Mouse (Mus musculus): Measurements from ENCODE around the gene Gstt4. TPM values are rescaled to one million over a fixed set of nuclear protein-coding genes. Genes with fewer than 3 reads are reported as not detected.

Gstt4 gene
- polyA plus RNA-seq, 1 experiment from 2014 or later: not detected

- Histone ChIP-seq H3K9me3 (ENCODE audit: control insufficient read depth, low read length) (no peaks in the 10 kb centered on the region), H3K4me1 (ENCODE audit: control insufficient read depth, insufficient read depth, low read depth, low read length) (peaks cover 12% of the 10 kb centered on the region), H3K4me2 (ENCODE audit: low read length) (no peak overlapping the region), H3K9ac (ENCODE audit: low read depth, low read length) (no peak overlapping the region), H3K4me3 (ENCODE audit: low read length) (no peak overlapping the region), H3K27ac (ENCODE audit: low read depth, low read length) (no peak overlapping the region), H3K27me3 (replicated peaks; ENCODE audit: control insufficient read depth, insufficient read depth, low read length) (no peaks in the 10 kb centered on the region), H3K36me3 (ENCODE audit: control insufficient read depth, insufficient read depth, low read length) (no peaks in the 10 kb centered on the region)
- ATAC-seq: no peak
- WGBS: 85% methylated on average over 6 of the region's 6 CpGs
Observed at GRCm38 (mm10) chr10:75854791-75855190, 32.4 kb upstream of the Gstt4 start.

DNA sequence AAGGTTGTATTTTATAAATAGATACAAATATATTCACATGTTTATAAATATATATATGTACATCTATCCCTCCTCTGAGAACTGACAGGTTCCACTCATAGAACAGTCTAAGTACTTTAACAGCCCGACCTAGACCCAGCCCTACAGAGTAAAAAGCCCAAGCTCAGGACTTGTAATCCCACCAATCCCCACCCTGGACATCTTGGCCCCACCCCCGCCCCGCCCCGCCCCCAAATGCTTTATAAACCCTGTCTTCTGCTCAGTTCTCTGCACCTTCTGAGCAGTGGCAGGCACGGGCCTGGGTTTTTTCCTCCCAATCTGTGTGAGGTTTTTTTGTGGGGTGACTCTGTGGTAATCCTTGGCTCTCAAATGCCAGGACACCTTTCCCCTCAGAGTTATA, 31.8 kb upstream of the Gstt4 start:
- Histone ChIP-seq H3K36me3 (ENCODE audit: control insufficient read depth, insufficient read depth, low read length) (no peaks in the 10 kb centered on the region), H3K4me2 (ENCODE audit: low read length) (no peak overlapping the region), H3K4me1 (ENCODE audit: control insufficient read depth, insufficient read depth, low read depth, low read length) (peaks cover 12% of the 10 kb centered on the region), H3K27ac (ENCODE audit: low read depth, low read length) (no peak overlapping the region), H3K9ac (ENCODE audit: low read depth, low read length) (no peak overlapping the region), H3K9me3 (ENCODE audit: control insufficient read depth, low read length) (no peaks in the 10 kb centered on the region), H3K4me3 (ENCODE audit: low read length) (no peak overlapping the region), H3K27me3 (replicated peaks; ENCODE audit: control insufficient read depth, insufficient read depth, low read length) (no peaks in the 10 kb centered on the region)
- 56% methylated on average over 5 of the region's 5 CpGs for WGBS
- 0 out of 2 replicates have a peak, but pooled peaks have one; percentile 12 for ATAC-seq

DNA sequence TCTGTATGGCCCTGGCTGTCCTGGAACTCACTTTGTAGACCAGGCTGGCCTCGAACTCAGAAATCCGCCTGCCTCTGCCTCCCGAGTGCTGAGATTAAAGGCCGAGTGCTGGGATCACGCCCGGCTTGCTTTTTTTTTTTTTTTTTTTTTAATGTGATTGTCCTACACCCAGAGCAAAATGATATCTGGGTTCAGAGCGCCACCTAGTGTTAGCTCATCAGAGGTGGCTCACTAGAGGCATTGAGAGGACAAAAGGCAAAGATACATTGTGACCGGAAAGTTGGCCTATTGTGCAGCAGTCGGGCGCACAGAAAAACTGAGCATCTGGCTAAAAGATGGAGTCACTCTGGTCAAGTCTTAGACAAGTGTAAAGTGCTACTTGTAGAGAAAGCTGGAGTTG, 31.1 kb upstream of the Gstt4 start:
- Histone ChIP-seq H3K36me3 (ENCODE audit: control insufficient read depth, insufficient read depth, low read length) (no peaks in the 10 kb centered on the region), H3K9me3 (ENCODE audit: control insufficient read depth, low read length) (no peaks in the 10 kb centered on the region), H3K4me1 (ENCODE audit: control insufficient read depth, insufficient read depth, low read depth, low read length) (peaks cover 9% of the 10 kb centered on the region), H3K9ac (ENCODE audit: low read depth, low read length) (no peak overlapping the region), H3K27me3 (replicated peaks; ENCODE audit: control insufficient read depth, insufficient read depth, low read length) (no peaks in the 10 kb centered on the region), H3K27ac (ENCODE audit: low read depth, low read length) (no peak overlapping the region), H3K4me2 (ENCODE audit: low read length) (no peak overlapping the region), H3K4me3 (ENCODE audit: low read length) (no peak overlapping the region)
- peak; percentile 55; the same call in 1 of the 2 replicates for ATAC-seq
- WGBS: 17% methylated on average over 10 of the region's 10 CpGs

GRCm38 (mm10) chr10:75852539-75853125, 30.3 kb upstream of the Gstt4 start:
- no peak overlapping the region for H3K4me3 ChIP-seq (ENCODE audit: low read length)
- peaks cover 5% of the 10 kb centered on the region for H3K4me1 ChIP-seq (ENCODE audit: control insufficient read depth, insufficient read depth, low read depth, low read length)
- H3K27ac ChIP-seq (ENCODE audit: low read depth, low read length): no peak overlapping the region
- WGBS: 93% methylated on average over 12 of the region's 12 CpGs
- H3K9ac ChIP-seq (ENCODE audit: low read depth, low read length): no peak overlapping the region
- no peaks in the 10 kb centered on the region for H3K9me3 ChIP-seq (ENCODE audit: control insufficient read depth, low read length)
- no peaks in the 10 kb centered on the region for H3K36me3 ChIP-seq (ENCODE audit: control insufficient read depth, insufficient read depth, low read length)
- ATAC-seq: no peak
- no peak overlapping the region for H3K4me2 ChIP-seq (ENCODE audit: low read length)
- H3K27me3 ChIP-seq (replicated peaks; ENCODE audit: control insufficient read depth, insufficient read depth, low read length): no peaks in the 10 kb centered on the region

DNA sequence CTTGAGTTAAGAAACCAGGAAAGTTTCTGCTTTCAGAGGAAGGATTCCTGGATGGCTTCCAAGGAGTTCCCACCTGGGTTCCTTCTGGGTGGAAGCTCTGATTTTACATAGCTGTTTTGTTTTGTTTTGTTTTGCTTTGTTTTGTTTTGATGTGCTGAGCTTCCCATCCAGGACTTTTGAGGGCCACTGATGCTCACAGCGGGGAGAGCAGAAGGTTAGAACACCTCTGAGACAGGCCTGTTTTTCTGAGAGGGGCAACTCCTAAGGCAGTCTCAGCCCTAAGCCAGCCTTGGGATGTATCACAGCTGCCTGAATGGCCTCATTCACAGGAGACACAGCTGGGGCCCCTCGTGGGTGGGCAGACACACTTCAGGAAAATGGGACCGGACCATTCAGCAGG, 29.3 kb upstream of the Gstt4 start:
- WGBS: 36% methylated on average over 3 of the region's 3 CpGs
- H3K9me3 ChIP-seq (ENCODE audit: control insufficient read depth, low read length): no peaks in the 10 kb centered on the region
- no peak overlapping the region for H3K4me3 ChIP-seq (ENCODE audit: low read length)
- H3K9ac ChIP-seq (ENCODE audit: low read depth, low read length): no peak overlapping the region
- peaks cover 4% of the 10 kb centered on the region for H3K4me1 ChIP-seq (ENCODE audit: control insufficient read depth, insufficient read depth, low read depth, low read length)
- H3K36me3 ChIP-seq (ENCODE audit: control insufficient read depth, insufficient read depth, low read length): no peaks in the 10 kb centered on the region
- H3K4me2 ChIP-seq (ENCODE audit: low read length): no peak overlapping the region
- no peak overlapping the region for H3K27ac ChIP-seq (ENCODE audit: low read depth, low read length)
- ATAC-seq: no peak
- H3K27me3 ChIP-seq (replicated peaks; ENCODE audit: control insufficient read depth, insufficient read depth, low read length): no peaks in the 10 kb centered on the region

GRCm38 (mm10) chr10:75851076-75851475, 28.7 kb upstream of the Gstt4 start:
- H3K27me3 ChIP-seq (replicated peaks; ENCODE audit: control insufficient read depth, insufficient read depth, low read length): no peaks in the 10 kb centered on the region
- no peaks in the 10 kb centered on the region for H3K9me3 ChIP-seq (ENCODE audit: control insufficient read depth, low read length)
- 4% methylated on average over 6 of the region's 6 CpGs for WGBS
- no peak overlapping the region for H3K27ac ChIP-seq (ENCODE audit: low read depth, low read length)
- no peak for ATAC-seq
- H3K36me3 ChIP-seq (ENCODE audit: control insufficient read depth, insufficient read depth, low read length): no peaks in the 10 kb centered on the region
- peaks cover 4% of the 10 kb centered on the region for H3K4me1 ChIP-seq (ENCODE audit: control insufficient read depth, insufficient read depth, low read depth, low read length)
- H3K9ac ChIP-seq (ENCODE audit: low read depth, low read length): no peak overlapping the region
- no peak overlapping the region for H3K4me3 ChIP-seq (ENCODE audit: low read length)
- no peak overlapping the region for H3K4me2 ChIP-seq (ENCODE audit: low read length)

DNA sequence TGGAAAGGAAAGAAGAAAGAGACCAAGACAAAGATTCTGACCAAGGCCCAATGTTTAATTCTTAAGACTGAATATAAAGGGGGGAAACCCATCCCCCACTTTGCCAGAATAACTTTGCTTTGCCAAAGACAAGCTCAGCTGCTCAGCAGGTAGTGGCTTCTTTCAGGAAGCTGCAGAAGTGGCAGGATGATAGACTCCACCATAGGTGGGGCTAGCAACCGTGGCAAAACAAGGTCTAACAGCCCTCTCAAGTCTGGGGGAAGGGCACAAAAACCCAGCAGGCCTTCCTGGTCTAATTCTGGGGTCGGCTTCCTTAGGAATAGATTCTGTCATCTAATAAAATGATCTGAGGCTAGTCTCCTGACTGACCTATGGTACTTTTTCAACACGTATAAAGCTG, 26.0 kb upstream of the Gstt4 start:
- WGBS: 29% methylated on average over 3 of the region's 3 CpGs
- H3K27ac ChIP-seq (ENCODE audit: low read depth, low read length): no peak overlapping the region
- H3K4me3 ChIP-seq (ENCODE audit: low read length): no peak overlapping the region
- no peak for ATAC-seq
- H3K4me2 ChIP-seq (ENCODE audit: low read length): no peak overlapping the region
- H3K4me1 ChIP-seq (ENCODE audit: control insufficient read depth, insufficient read depth, low read depth, low read length): peaks cover 4% of the 10 kb centered on the region
- no peaks in the 10 kb centered on the region for H3K27me3 ChIP-seq (replicated peaks; ENCODE audit: control insufficient read depth, insufficient read depth, low read length)
- H3K9ac ChIP-seq (ENCODE audit: low read depth, low read length): no peak overlapping the region
- H3K9me3 ChIP-seq (ENCODE audit: control insufficient read depth, low read length): no peaks in the 10 kb centered on the region
- no peaks in the 10 kb centered on the region for H3K36me3 ChIP-seq (ENCODE audit: control insufficient read depth, insufficient read depth, low read length)

GRCm38 (mm10) chr10:75845306-75845930, 23.1 kb upstream of the Gstt4 start:
- H3K9me3 ChIP-seq (ENCODE audit: control insufficient read depth, low read length): no peaks in the 10 kb centered on the region
- 79% methylated on average over 6 of the region's 6 CpGs for WGBS
- no peak for ATAC-seq

DNA sequence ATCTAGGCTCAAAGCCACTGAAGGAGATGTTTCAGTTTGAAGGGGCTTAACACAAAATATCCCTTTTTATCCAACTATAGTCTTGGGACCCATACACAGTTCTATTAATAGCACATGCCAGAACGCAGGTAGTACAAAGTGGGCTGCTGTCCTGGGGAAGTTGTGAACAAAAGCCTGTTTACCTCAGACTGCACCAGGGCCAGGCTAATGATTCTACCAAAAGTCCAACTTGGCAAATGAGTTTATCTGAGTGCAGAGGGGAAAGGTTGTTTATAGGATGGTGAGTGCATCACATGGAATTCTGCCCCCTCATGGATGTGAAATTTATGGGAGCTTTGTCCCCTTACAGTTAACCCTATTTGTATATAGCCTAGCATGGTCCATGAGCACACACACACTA, 22.5 kb upstream of the Gstt4 start:
- Histone ChIP-seq H3K4me2 (ENCODE audit: low read length) (no peak overlapping the region), H3K9ac (ENCODE audit: low read depth, low read length) (no peak overlapping the region), H3K36me3 (ENCODE audit: control insufficient read depth, insufficient read depth, low read length) (no peaks in the 10 kb centered on the region), H3K27ac (ENCODE audit: low read depth, low read length) (no peak overlapping the region), H3K9me3 (ENCODE audit: control insufficient read depth, low read length) (no peaks in the 10 kb centered on the region), H3K4me1 (ENCODE audit: control insufficient read depth, insufficient read depth, low read depth, low read length) (no peaks in the 10 kb centered on the region), H3K27me3 (replicated peaks; ENCODE audit: control insufficient read depth, insufficient read depth, low read length) (no peaks in the 10 kb centered on the region), H3K4me3 (ENCODE audit: low read length) (no peak overlapping the region)
- no peak for ATAC-seq
- 50% methylated on average over 1 of the region's 1 CpGs for WGBS

More at GRCm38 (mm10) chr10:75845306-75845930, 23.1 kb upstream of the Gstt4 start:
- no peaks in the 10 kb centered on the region for H3K4me1 ChIP-seq (ENCODE audit: control insufficient read depth, insufficient read depth, low read depth, low read length)
- H3K4me2 ChIP-seq (ENCODE audit: low read length): no peak overlapping the region
- no peak overlapping the region for H3K4me3 ChIP-seq (ENCODE audit: low read length)
- H3K36me3 ChIP-seq (ENCODE audit: control insufficient read depth, insufficient read depth, low read length): no peaks in the 10 kb centered on the region
- H3K27ac ChIP-seq (ENCODE audit: low read depth, low read length): no peak overlapping the region
- H3K9ac ChIP-seq (ENCODE audit: low read depth, low read length): no peak overlapping the region
- H3K27me3 ChIP-seq (replicated peaks; ENCODE audit: control insufficient read depth, insufficient read depth, low read length): no peaks in the 10 kb centered on the region

All from hindbrain, embryonic 16.5 days (tissue).